Mouse (Mus musculus) lung, adult 2 months (tissue): ENCODE results near the gene Hoxd9.

Source experiments
- CTCF ChIP-seq: fragments of 200-500 bp; IDR thresholded peaks from 2 replicates; pipeline ENCODE4 v1.5.1; 2011; ENCODE audit warnings: mild to moderate bottlenecking, low read length, control low read depth; ENCODE audit not compliant: insufficient read depth
- POLR2A ChIP-seq: fragments of 200-500 bp; IDR thresholded peaks from 2 replicates; pipeline ENCODE4 v1.6.1; 2011; ENCODE audit warnings: low read depth, mild to moderate bottlenecking, control low read depth, low read length, borderline replicate concordance; ENCODE audit errors: extremely low read depth

GRCm38 (mm10) chr2:74654743-74655419, 42.6 kb upstream of the Hoxd9 start:
- no peak for TF ChIP-seq CTCF
- no peak for TF ChIP-seq POLR2A
